Comparison of ENCODE assay signal across 9 mouse cellular contexts in the genomic region with DNA sequence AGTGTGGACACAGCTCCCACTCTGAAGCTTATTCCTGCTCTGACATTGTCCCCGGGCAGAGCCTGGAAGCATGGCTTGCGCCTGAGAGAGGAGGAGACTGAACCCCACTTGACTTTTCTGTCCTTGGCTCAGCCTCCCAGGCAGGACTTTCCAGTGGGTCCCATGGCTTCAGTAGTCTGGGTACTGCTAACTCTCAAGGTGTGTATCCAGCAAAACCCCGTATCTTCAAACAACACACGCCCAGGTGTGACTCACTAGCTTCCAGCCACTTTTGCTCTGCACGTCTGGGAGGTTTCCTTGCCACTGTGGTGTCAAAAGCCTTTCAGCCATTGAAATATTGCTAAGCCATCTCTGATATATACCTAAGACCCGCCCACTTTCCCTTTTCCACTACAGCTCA.
"Had no signal": no experiment of that assay in that cellular context is flagged by ENCODE, and none has a peak within 500 bp of the region (broad histone marks: within the 10 kb centered on the region; RNA-seq: fewer than 3 reads in every experiment).

No protein-coding gene starts in this region.

- H3K4me3 ChIP-seq: limb, embryonic 15.5 days; liver, embryonic 12.5 days; midbrain, embryonic 12.5 days had no signal

- H3K27ac ChIP-seq: hindbrain, embryonic 14.5 days; limb, embryonic 15.5 days; liver, embryonic 12.5 days; midbrain, embryonic 12.5 days had no signal

- H3K4me2 ChIP-seq: hindbrain, embryonic 14.5 days; limb, embryonic 15.5 days; liver, embryonic 12.5 days; lung, embryonic 14.5 days; midbrain, embryonic 12.5 days had no signal

- H3K9me3 ChIP-seq: limb, embryonic 15.5 days; liver, embryonic 12.5 days; midbrain, embryonic 12.5 days had no signal

- H3K36me3 ChIP-seq: limb, embryonic 15.5 days; liver, embryonic 12.5 days; midbrain, embryonic 12.5 days had no signal

- H3K9ac ChIP-seq: hindbrain, embryonic 14.5 days; limb, embryonic 15.5 days; liver, embryonic 12.5 days; lung, embryonic 14.5 days; midbrain, embryonic 12.5 days had no signal

- H3K27me3 ChIP-seq: limb, embryonic 15.5 days; midbrain, embryonic 12.5 days had no signal

- H3K4me1 ChIP-seq: limb, embryonic 15.5 days; liver, embryonic 12.5 days; midbrain, embryonic 12.5 days had no signal

- DNase-seq: kidney, adult 8-10 months; layer of hippocampus, postnatal 36 days; lung, embryonic 14.5 days; right cerebral cortex, postnatal 14 days; thymus, postnatal 4 days had no signal

- ATAC-seq: liver, embryonic 12.5 days had no signal
